Mouse (Mus musculus): ENCODE measurements at regions not wholly inside any gene's neighbourhood (a gene's known extent, or its start where the extent isn't known, plus 50 kb on each side); places are given as distances from the start of the nearest gene placed in this dataset.

- TF ChIP-seq EP300 (IDR thresholded peaks at IDR 0.05; ENCODE audit: low read depth) (no peak), CTCF (IDR thresholded peaks at IDR 0.05; ENCODE audit: low read depth) (no peak)
Measured at GRCm38 (mm10) chr13:92964213-92964743, 119.7 kb downstream of the Mtx3 start.
